ENCODE assay signal across 13 mouse cellular contexts in genomic region chr5:98253147-98253546, GRCm38 (mm10). TPM values are rescaled to one million over a fixed set of nuclear protein-coding genes. Genes with fewer than 3 reads are reported as not detected.
A peak's percentile ranks its signal among the peaks of the same experiment; 100 is the strongest.
DNase-seq lines count a peak whose midpoint lies in the region; ATAC-seq lines count a peak whose summit lies in the region.
"Had no signal": no experiment of that assay in that cellular context is flagged by ENCODE, and none has a peak within 500 bp of the region (broad histone marks: within the 10 kb centered on the region; RNA-seq: fewer than 3 reads in every experiment).

No protein-coding gene starts in this region.

- 37% methylated on average over 6 of the region's 6 CpGs for WGBS in heart, embryonic 15.5 days
- 12% methylated on average over 6 of the region's 6 CpGs for WGBS in hindbrain, embryonic 13.5 days
- 24% methylated on average over 6 of the region's 6 CpGs for WGBS in midbrain, embryonic 15.5 days

- H3K4me3 ChIP-seq in heart, embryonic 15.5 days = no peak overlapping the region
- no peak overlapping the region for H3K4me3 ChIP-seq in hindbrain, embryonic 13.5 days
- H3K4me3 ChIP-seq in midbrain, embryonic 15.5 days = peak overlapping the region; percentile 81

- peak overlapping the region; percentile 100 for H3K4me2 ChIP-seq in heart, embryonic 15.5 days
- H3K4me2 ChIP-seq in hindbrain, embryonic 13.5 days = peak overlapping the region; percentile 99; the same call in 1 of the 2 replicates
- peak overlapping the region; percentile 100; the same call in 1 of the 2 replicates for H3K4me2 ChIP-seq in midbrain, embryonic 15.5 days

- no peak for DNase-seq in heart, postnatal 4 days
- DNase-seq in embryo, embryonic 10 days (ENCODE audit: low spot score) = peak; percentile 52
- no peak for DNase-seq in thymus, postnatal 10 days (ENCODE audit: low spot score in 2 of 2)
- DNase-seq: thymus, postnatal 4 days had no signal

- H3K27ac ChIP-seq in heart, embryonic 15.5 days = no peak overlapping the region
- H3K27ac ChIP-seq in hindbrain, embryonic 13.5 days = no peak overlapping the region
- H3K27ac ChIP-seq in midbrain, embryonic 15.5 days = no peak overlapping the region
- H3K27ac ChIP-seq: embryonic facial prominence, embryonic 15.5 days had no signal

- peaks cover 60% of the 10 kb centered on the region for H3K27me3 ChIP-seq in heart, embryonic 15.5 days
- H3K27me3 ChIP-seq in hindbrain, embryonic 13.5 days = peaks cover 75% of the 10 kb centered on the region
- peaks cover 40% of the 10 kb centered on the region for H3K27me3 ChIP-seq in midbrain, embryonic 15.5 days (replicated peaks)

- no peak for ATAC-seq in heart, embryonic 15.5 days (replicated peaks; ENCODE audit: insufficient number of reproducible peaks, insufficient read depth, low FRiP score, low read depth)
- ATAC-seq in hindbrain, embryonic 13.5 days (ENCODE audit: low FRiP score) = no peak
- ATAC-seq in midbrain, embryonic 15.5 days (replicated peaks) = 0 out of 2 replicates have a peak, but pooled peaks have one; percentile 14
- no peak for ATAC-seq in granulocyte monocyte progenitor cell, adult 5-6 weeks (replicated peaks; ENCODE audit: poor library complexity, severe bottlenecking)
- ATAC-seq in megakaryocyte, adult 5-6 weeks (ENCODE audit: poor library complexity, severe bottlenecking) = no peak

- H3K36me3 ChIP-seq in heart, embryonic 15.5 days = no peaks in the 10 kb centered on the region
- H3K36me3 ChIP-seq in hindbrain, embryonic 13.5 days = no peaks in the 10 kb centered on the region
- H3K36me3 ChIP-seq in midbrain, embryonic 15.5 days (replicated peaks) = no peaks in the 10 kb centered on the region
- H3K36me3 ChIP-seq: embryonic facial prominence, embryonic 15.5 days had no signal

- H3K9me3 ChIP-seq in heart, embryonic 15.5 days (replicated peaks) = no peaks in the 10 kb centered on the region
- no peaks in the 10 kb centered on the region for H3K9me3 ChIP-seq in hindbrain, embryonic 13.5 days
- H3K9me3 ChIP-seq in midbrain, embryonic 15.5 days = no peaks in the 10 kb centered on the region
- H3K9me3 ChIP-seq: embryonic facial prominence, embryonic 15.5 days had no signal

- no peak overlapping the region for H3K9ac ChIP-seq in heart, embryonic 15.5 days
- no peak overlapping the region for H3K9ac ChIP-seq in hindbrain, embryonic 13.5 days
- no peak overlapping the region for H3K9ac ChIP-seq in midbrain, embryonic 15.5 days

- H3K4me1 ChIP-seq in heart, embryonic 15.5 days (replicated peaks) = peaks cover 17% of the 10 kb centered on the region; the same call in 1 of the 2 replicates
- H3K4me1 ChIP-seq in hindbrain, embryonic 13.5 days (replicated peaks) = peaks cover 19% of the 10 kb centered on the region
- peaks cover 18% of the 10 kb centered on the region for H3K4me1 ChIP-seq in midbrain, embryonic 15.5 days

RNA-seq across cellular contexts. Expression of gene Fgf5, which starts 0.8 kb away (rescaled TPM):
- polyA plus RNA-seq in heart, embryonic 15.5 days (2015; fragmentation: Nextera tagmentation; extraction: Ambion mirVana) = 0.38 and 0.43 TPM in 2 replicates
- total RNA-seq in heart, postnatal 4 days (2021) = under 1 TPM; 0.36 to 0.38 TPM
- 0.71 and 1.5 TPM in 2 replicates for polyA plus RNA-seq in hindbrain, embryonic 13.5 days (2015; fragmentation: Nextera tagmentation; extraction: Ambion mirVana)
- polyA plus RNA-seq in midbrain, embryonic 15.5 days (2015; fragmentation: Nextera tagmentation; extraction: Ambion mirVana) = 0.96 and 2.0 TPM in 2 replicates
- total RNA-seq in granulocyte monocyte progenitor cell, adult 5-6 weeks (2014; fragmentation: Nextera tagmentation) = not detected in 2 replicates
- total RNA-seq in granulocyte monocyte progenitor cell, adult 5-6 weeks (2017) = not detected in 2 replicates
- not detected in 2 replicates for total RNA-seq in megakaryocyte, adult 5-6 weeks (2015)
- total RNA-seq in megakaryocyte, adult 5-6 weeks (2017) = not detected in 2 replicates
- total RNA-seq: adrenal gland, postnatal 14 days; heart, postnatal 25 days; megakaryocyte progenitor cell, adult 5-6 weeks had no signal
